Mouse (Mus musculus): ENCODE measurements around the gene H2afy. TPM values are rescaled to one million over a fixed set of nuclear protein-coding genes. Genes with fewer than 3 reads are reported as not detected.

Gene H2afy
- polyA plus RNA-seq, 1 experiment from 2014 or later, result 162 TPM

- no peak overlapping the region for H3K27ac ChIP-seq
- H3K4me3 ChIP-seq, result no peak overlapping the region
- peaks cover 92% of the 10 kb centered on the region for H3K36me3 ChIP-seq
- no peak overlapping the region for H3K9ac ChIP-seq
- H3K4me1 ChIP-seq, result peaks cover 15% of the 10 kb centered on the region
- H3K9me3 ChIP-seq (replicated peaks), result no peaks in the 10 kb centered on the region
- no peak overlapping the region for H3K4me2 ChIP-seq
- no peak for ATAC-seq
- H3K27me3 ChIP-seq (replicated peaks), result no peaks in the 10 kb centered on the region
- 75% methylated on average over 17 of the region's 17 CpGs for WGBS (ENCODE audit: insufficient replicate concordance)
Measured at GRCm38 (mm10) chr13:56108849-56109519, 27.2 kb downstream of the H2afy start.

- no peak for ATAC-seq
- Histone ChIP-seq H3K4me1 (0 out of 2 replicates have a peak, but pooled peaks cover 5% of the 10 kb centered on the region), H3K36me3 (peaks cover 88% of the 10 kb centered on the region), H3K27ac (no peak overlapping the region), H3K27me3 (replicated peaks) (no peaks in the 10 kb centered on the region), H3K4me3 (no peak overlapping the region), H3K9me3 (replicated peaks) (no peaks in the 10 kb centered on the region), H3K4me2 (no peak overlapping the region), H3K9ac (no peak overlapping the region)
- WGBS (ENCODE audit: insufficient replicate concordance), result 68% methylated on average over 6 of the region's 6 CpGs
Measured at GRCm38 (mm10) chr13:56104971-56105391, 31.2 kb downstream of the H2afy start.

GRCm38 (mm10) chr13:56103796-56104746 is 32.1 kb downstream of the H2afy start:
- no peak for ATAC-seq
- Histone ChIP-seq H3K36me3 (peaks cover 81% of the 10 kb centered on the region), H3K4me2 (no peak overlapping the region), H3K9me3 (replicated peaks) (no peaks in the 10 kb centered on the region), H3K4me3 (no peak overlapping the region), H3K27ac (no peak overlapping the region), H3K27me3 (replicated peaks) (no peaks in the 10 kb centered on the region), H3K4me1 (no peaks in the 10 kb centered on the region), H3K9ac (no peak overlapping the region)
- 87% methylated on average over 26 of the region's 26 CpGs for WGBS (ENCODE audit: insufficient replicate concordance)

- H3K27ac ChIP-seq, result no peak overlapping the region
- no peak overlapping the region for H3K4me3 ChIP-seq
- peaks cover 73% of the 10 kb centered on the region for H3K36me3 ChIP-seq
- H3K9me3 ChIP-seq (replicated peaks), result no peaks in the 10 kb centered on the region
- 84% methylated on average over 9 of the region's 9 CpGs for WGBS (ENCODE audit: insufficient replicate concordance)
- H3K4me2 ChIP-seq, result no peak overlapping the region
- no peaks in the 10 kb centered on the region for H3K4me1 ChIP-seq
- H3K9ac ChIP-seq, result no peak overlapping the region
- H3K27me3 ChIP-seq (replicated peaks), result no peaks in the 10 kb centered on the region
- no peak for ATAC-seq
Measured at GRCm38 (mm10) chr13:56102160-56102559, 34.0 kb downstream of the H2afy start.

GRCm38 (mm10) chr13:56095601-56096195 is 40.5 kb downstream of the H2afy start:
- Histone ChIP-seq H3K27ac (no peak overlapping the region), H3K4me3 (no peak overlapping the region), H3K9ac (no peak overlapping the region), H3K9me3 (replicated peaks) (no peaks in the 10 kb centered on the region), H3K4me1 (no peaks in the 10 kb centered on the region), H3K27me3 (replicated peaks) (no peaks in the 10 kb centered on the region), H3K4me2 (no peak overlapping the region), H3K36me3 (peaks cover 81% of the 10 kb centered on the region)
- no peak for ATAC-seq
- WGBS (ENCODE audit: insufficient replicate concordance), result 88% methylated on average over 18 of the region's 18 CpGs

- Histone ChIP-seq H3K9me3 (replicated peaks) (no peaks in the 10 kb centered on the region), H3K27ac (no peak overlapping the region), H3K4me1 (no peaks in the 10 kb centered on the region), H3K36me3 (peaks cover 83% of the 10 kb centered on the region), H3K27me3 (replicated peaks) (no peaks in the 10 kb centered on the region), H3K4me3 (no peak overlapping the region), H3K9ac (no peak overlapping the region), H3K4me2 (no peak overlapping the region)
- no peak for ATAC-seq
- WGBS (ENCODE audit: insufficient replicate concordance), result 89% methylated on average over 8 of the region's 8 CpGs
Measured at GRCm38 (mm10) chr13:56094544-56094943, 41.6 kb downstream of the H2afy start.

- H3K27me3 ChIP-seq (replicated peaks), result no peaks in the 10 kb centered on the region
- H3K4me1 ChIP-seq, result no peaks in the 10 kb centered on the region
- H3K9ac ChIP-seq, result no peak overlapping the region
- H3K4me2 ChIP-seq, result no peak overlapping the region
- no peak for ATAC-seq
- H3K36me3 ChIP-seq, result peaks cover 92% of the 10 kb centered on the region
- H3K27ac ChIP-seq, result no peak overlapping the region
- no peak overlapping the region for H3K4me3 ChIP-seq
- WGBS (ENCODE audit: insufficient replicate concordance), result 82% methylated on average over 3 of the region's 3 CpGs
- no peaks in the 10 kb centered on the region for H3K9me3 ChIP-seq (replicated peaks)
Measured at GRCm38 (mm10) chr13:56093680-56094079, 42.5 kb downstream of the H2afy start.

- WGBS (ENCODE audit: insufficient replicate concordance), result 78% methylated on average over 5 of the region's 5 CpGs
- Histone ChIP-seq H3K36me3 (peaks cover 98% of the 10 kb centered on the region), H3K9ac (no peak overlapping the region)
Measured at GRCm38 (mm10) chr13:56092606-56093005, 43.6 kb downstream of the H2afy start.

GRCm38 (mm10) chr13:56090597-56090996 is 45.6 kb downstream of the H2afy start:
- Histone ChIP-seq H3K9ac (no peak overlapping the region), H3K9me3 (replicated peaks) (no peaks in the 10 kb centered on the region), H3K4me1 (no peaks in the 10 kb centered on the region), H3K36me3 (peaks cover 98% of the 10 kb centered on the region), H3K27me3 (replicated peaks) (no peaks in the 10 kb centered on the region), H3K4me2 (no peak overlapping the region), H3K27ac (no peak overlapping the region), H3K4me3 (no peak overlapping the region)
- 80% methylated on average over 2 of the region's 2 CpGs for WGBS (ENCODE audit: insufficient replicate concordance)
- no peak for ATAC-seq

More at GRCm38 (mm10) chr13:56092606-56093005, 43.6 kb downstream of the H2afy start:
- Histone ChIP-seq H3K9me3 (replicated peaks) (no peaks in the 10 kb centered on the region), H3K4me2 (no peak overlapping the region), H3K27me3 (replicated peaks) (no peaks in the 10 kb centered on the region), H3K27ac (no peak overlapping the region), H3K4me1 (no peaks in the 10 kb centered on the region), H3K4me3 (no peak overlapping the region)
- no peak for ATAC-seq

- WGBS (ENCODE audit: insufficient replicate concordance), result 90% methylated on average over 13 of the region's 13 CpGs
- Histone ChIP-seq H3K36me3 (peaks cover 98% of the 10 kb centered on the region), H3K9ac (no peak overlapping the region), H3K27me3 (replicated peaks) (no peaks in the 10 kb centered on the region), H3K4me2 (no peak overlapping the region), H3K27ac (no peak overlapping the region), H3K4me1 (no peaks in the 10 kb centered on the region), H3K4me3 (no peak overlapping the region), H3K9me3 (replicated peaks) (no peaks in the 10 kb centered on the region)
- no peak for ATAC-seq
Measured at GRCm38 (mm10) chr13:56088602-56089001, 47.6 kb downstream of the H2afy start.

- 90% methylated on average over 19 of the region's 19 CpGs for WGBS (ENCODE audit: insufficient replicate concordance)
- ATAC-seq, result no peak
- H3K9me3 ChIP-seq (replicated peaks), result no peaks in the 10 kb centered on the region
- no peak overlapping the region for H3K4me2 ChIP-seq
- no peak overlapping the region for H3K27ac ChIP-seq
- H3K9ac ChIP-seq, result no peak overlapping the region
- H3K4me3 ChIP-seq, result no peak overlapping the region
- H3K36me3 ChIP-seq, result peaks cover 98% of the 10 kb centered on the region
- no peaks in the 10 kb centered on the region for H3K27me3 ChIP-seq (replicated peaks)
- no peaks in the 10 kb centered on the region for H3K4me1 ChIP-seq
Measured at GRCm38 (mm10) chr13:56087936-56088335, 48.2 kb downstream of the H2afy start.

All from liver, embryonic 12.5 days (tissue).